Mouse (Mus musculus) monocyte, adult 5-6 weeks (primary cell): ENCODE data around the gene Hlcs. TPM values are rescaled to one million over a fixed set of nuclear protein-coding genes. Genes with fewer than 3 reads are reported as not detected.

Source experiments
- total RNA-seq: library from RNA; stranded (forward); fragments of 200-1000, 200-491, 200-594 nt; gene quantifications from 3 replicates; pipeline ENCODE4 v1.2.3, GENCODE M21; 2017

Hlcs gene
- total RNA-seq, 1 experiment from 2014 or later = 41.3 TPM

Other genes starting within 250 kb of the Hlcs start
- gene Sim2, start 228.6 kb downstream of the Hlcs start, total RNA-seq = not detected in 3 replicates
- gene Ripply3, start 14.8 kb upstream of the Hlcs start, total RNA-seq = not detected in 3 replicates
- 23.5 to 99.5 TPM (median 37.3 TPM) in 3 replicates for gene Ttc3, start 57.0 kb upstream of the Hlcs start, total RNA-seq
- gene Pigp, start 58.3 kb upstream of the Hlcs start, total RNA-seq = 14.6 to 31.3 TPM (median 19.6 TPM) in 3 replicates
- 27.9 to 44.3 TPM (median 39.2 TPM) in 3 replicates for gene Vps26c, start 213.3 kb upstream of the Hlcs start, total RNA-seq